Mouse (Mus musculus): Measurements from ENCODE around the gene Tmem126b.

- TF ChIP-seq GATA1 (IDR thresholded peaks at IDR 0.05; ENCODE audit: borderline replicate concordance, low read length) (no peak), FLI1 (IDR thresholded peaks at IDR 0.05; ENCODE audit: low read length) (no peak)
Observed at GRCm38 (mm10) chr7:90426020-90427001, 49.5 kb downstream of the Tmem126b start, which contains the start of gene Ccdc89.

All from megakaryocyte, embryonic 14.5 days (primary cell).